Mouse (Mus musculus): ENCODE measurements around the gene Laptm4a. TPM values are rescaled to one million over a fixed set of nuclear protein-coding genes. Genes with fewer than 3 reads are reported as not detected.
A peak's percentile ranks its signal among the peaks of the same experiment; 100 is the strongest.

Gene Laptm4a
- total and polyA plus RNA-seq, 2 experiments from 2014 or later = 358 to 365 TPM

- Histone ChIP-seq H3K27ac (ENCODE audit: low read depth) (no peak overlapping the region), H3K27me3 (ENCODE audit: control insufficient read depth, insufficient read depth, low read length) (no peaks in the 10 kb centered on the region), H3K4me1 (ENCODE audit: control insufficient read depth, insufficient read depth) (no peaks in the 10 kb centered on the region), H3K36me3 (replicated peaks; ENCODE audit: control insufficient read depth, insufficient read depth, low read length) (peaks cover 35% of the 10 kb centered on the region), H3K4me2 (ENCODE audit: low read depth, low read length) (no peak overlapping the region), H3K4me3 (ENCODE audit: low read depth, low read length) (no peak overlapping the region), H3K9me3 (replicated peaks; ENCODE audit: control insufficient read depth, low read length) (no peaks in the 10 kb centered on the region), H3K9ac (replicated peaks; ENCODE audit: low read depth, low read length) (no peak overlapping the region)
- ATAC-seq (ENCODE audit: insufficient read depth, low read depth) (no peak), DNase-seq (ENCODE audit: low spot score) (no peak)
- no peak for TF ChIP-seq CTCF (IDR thresholded peaks at IDR 0.05; ENCODE audit: low read depth)
- TF ChIP-seq EP300 (IDR thresholded peaks at IDR 0.05; ENCODE audit: low read depth) = no peak
- 74% methylated on average over 4 of the region's 4 CpGs for WGBS
Measured at GRCm38 (mm10) chr12:8941131-8941615, 19.7 kb downstream of the Laptm4a start.

- Histone ChIP-seq H3K27ac (ENCODE audit: low read depth) (no peak overlapping the region), H3K27me3 (ENCODE audit: control insufficient read depth, insufficient read depth, low read length) (no peaks in the 10 kb centered on the region), H3K4me3 (ENCODE audit: low read depth, low read length) (no peak overlapping the region), H3K9me3 (replicated peaks; ENCODE audit: control insufficient read depth, low read length) (no peaks in the 10 kb centered on the region), H3K36me3 (replicated peaks; ENCODE audit: control insufficient read depth, insufficient read depth, low read length) (peaks cover 28% of the 10 kb centered on the region), H3K9ac (replicated peaks; ENCODE audit: low read depth, low read length) (no peak overlapping the region), H3K4me1 (ENCODE audit: control insufficient read depth, insufficient read depth) (no peaks in the 10 kb centered on the region), H3K4me2 (ENCODE audit: low read depth, low read length) (no peak overlapping the region)
- DNase-seq (ENCODE audit: low spot score) (no peak), ATAC-seq (ENCODE audit: insufficient read depth, low read depth) (no peak)
- WGBS = 45% methylated on average over 4 of the region's 4 CpGs
- no peak for TF ChIP-seq EP300 (IDR thresholded peaks at IDR 0.05; ENCODE audit: low read depth)
Measured at GRCm38 (mm10) chr12:8941699-8942392, 20.4 kb downstream of the Laptm4a start.

GRCm38 (mm10) chr12:8947163-8947562 is 25.7 kb downstream of the Laptm4a start:
- DNase-seq (ENCODE audit: low spot score) = no peak
- Histone ChIP-seq H3K9me3 (replicated peaks; ENCODE audit: control insufficient read depth, low read length) (no peaks in the 10 kb centered on the region), H3K36me3 (replicated peaks; ENCODE audit: control insufficient read depth, insufficient read depth, low read length) (no peaks in the 10 kb centered on the region), H3K27ac (ENCODE audit: low read depth) (no peak overlapping the region; the same call in 1 of the 2 replicates), H3K9ac (replicated peaks; ENCODE audit: low read depth, low read length) (no peak overlapping the region), H3K27me3 (ENCODE audit: control insufficient read depth, insufficient read depth, low read length) (peaks cover 7% of the 10 kb centered on the region; the same call in 1 of the 2 replicates), H3K4me2 (ENCODE audit: low read depth, low read length) (peak overlapping the region; percentile 88), H3K4me1 (ENCODE audit: control insufficient read depth, insufficient read depth) (peaks cover 8% of the 10 kb centered on the region; the same call in 1 of the 2 replicates), H3K4me3 (ENCODE audit: low read depth, low read length) (no peak overlapping the region)
- ATAC-seq (ENCODE audit: insufficient read depth, low read depth) = no peak
- TF ChIP-seq EP300 (IDR thresholded peaks at IDR 0.05; ENCODE audit: low read depth) (no peak), CTCF (IDR thresholded peaks at IDR 0.05; ENCODE audit: low read depth) (no peak)
- WGBS = 50% methylated on average over 9 of the region's 9 CpGs

GRCm38 (mm10) chr12:8947714-8948464 is 26.4 kb downstream of the Laptm4a start, which contains the start of gene Matn3:
Gene Matn3 (plus strand): TSS chr12:8947929.
- H3K27me3 ChIP-seq (ENCODE audit: control insufficient read depth, insufficient read depth, low read length) = peaks cover 7% of the 10 kb centered on the region; the same call in 1 of the 2 replicates
- H3K9ac ChIP-seq (replicated peaks; ENCODE audit: low read depth, low read length) = peak within 1 kb of the TSS; percentile 51
- WGBS = 3% methylated on average over 42 of the region's 42 CpGs
- peak; percentile 81 for ATAC-seq (ENCODE audit: insufficient read depth, low read depth)
- H3K9me3 ChIP-seq (replicated peaks; ENCODE audit: control insufficient read depth, low read length) = no peaks in the 10 kb centered on the region
- H3K36me3 ChIP-seq (replicated peaks; ENCODE audit: control insufficient read depth, insufficient read depth, low read length) = no peaks in the 10 kb centered on the region
- DNase-seq (ENCODE audit: low spot score) = peak; percentile 65
- peak within 1 kb of the TSS; percentile 45 for H3K4me3 ChIP-seq (ENCODE audit: low read depth, low read length)
- TF ChIP-seq EP300 (IDR thresholded peaks at IDR 0.05; ENCODE audit: low read depth) (no peak), CTCF (IDR thresholded peaks at IDR 0.05; ENCODE audit: low read depth) (no peak)
- peaks cover 8% of the 10 kb centered on the region; the same call in 1 of the 2 replicates for H3K4me1 ChIP-seq (ENCODE audit: control insufficient read depth, insufficient read depth)
- H3K4me2 ChIP-seq (ENCODE audit: low read depth, low read length) = peak within 1 kb of the TSS; percentile 88
- H3K27ac ChIP-seq (ENCODE audit: low read depth) = no peak within 1 kb of the TSS; the same call in 1 of the 2 replicates

GRCm38 (mm10) chr12:8953136-8953535 is 31.7 kb downstream of the Laptm4a start:
- 81% methylated on average over 10 of the region's 10 CpGs for WGBS
- TF ChIP-seq EP300 (IDR thresholded peaks at IDR 0.05; ENCODE audit: low read depth) (no peak), CTCF (IDR thresholded peaks at IDR 0.05; ENCODE audit: low read depth) (no peak)
- H3K9me3 ChIP-seq (replicated peaks; ENCODE audit: control insufficient read depth, low read length) = no peaks in the 10 kb centered on the region

More at GRCm38 (mm10) chr12:8953136-8953535, 31.7 kb downstream of the Laptm4a start:
- Histone ChIP-seq H3K27me3 (ENCODE audit: control insufficient read depth, insufficient read depth, low read length) (peaks cover 5% of the 10 kb centered on the region; the same call in 1 of the 2 replicates), H3K36me3 (replicated peaks; ENCODE audit: control insufficient read depth, insufficient read depth, low read length) (no peaks in the 10 kb centered on the region), H3K4me1 (ENCODE audit: control insufficient read depth, insufficient read depth) (peaks cover 3% of the 10 kb centered on the region; the same call in 1 of the 2 replicates), H3K9ac (replicated peaks; ENCODE audit: low read depth, low read length) (no peak overlapping the region), H3K4me2 (ENCODE audit: low read depth, low read length) (no peak overlapping the region), H3K4me3 (ENCODE audit: low read depth, low read length) (no peak overlapping the region), H3K27ac (ENCODE audit: low read depth) (no peak overlapping the region)
- DNase-seq (ENCODE audit: low spot score) = no peak
- no peak for ATAC-seq (ENCODE audit: insufficient read depth, low read depth)
